Mouse (Mus musculus): ENCODE measurements around the gene Gm20379. TPM values are rescaled to one million over a fixed set of nuclear protein-coding genes. Genes with fewer than 3 reads are reported as not detected.

Gm20379 gene
- polyA plus RNA-seq, 1 experiment from 2014 or later = 0.96 TPM

GRCm38 (mm10) chr13:92296490-92296889 is 9.3 kb upstream of the Gm20379 start:
- Histone ChIP-seq H3K4me2 (ENCODE audit: low read length) (no peak overlapping the region), H3K27ac (ENCODE audit: low read depth, low read length) (no peak overlapping the region), H3K9ac (ENCODE audit: low read depth, low read length) (no peak overlapping the region), H3K4me1 (ENCODE audit: control insufficient read depth, insufficient read depth, low read depth, low read length) (no peaks in the 10 kb centered on the region), H3K4me3 (ENCODE audit: low read length) (no peak overlapping the region), H3K36me3 (ENCODE audit: control insufficient read depth, insufficient read depth, low read length) (0 out of 2 replicates have a peak, but pooled peaks cover 2% of the 10 kb centered on the region), H3K9me3 (ENCODE audit: control insufficient read depth, low read length) (no peaks in the 10 kb centered on the region), H3K27me3 (replicated peaks; ENCODE audit: control insufficient read depth, insufficient read depth, low read length) (no peaks in the 10 kb centered on the region)
- ATAC-seq = no peak
- 95% methylated on average over 4 of the region's 4 CpGs for WGBS

DNA sequence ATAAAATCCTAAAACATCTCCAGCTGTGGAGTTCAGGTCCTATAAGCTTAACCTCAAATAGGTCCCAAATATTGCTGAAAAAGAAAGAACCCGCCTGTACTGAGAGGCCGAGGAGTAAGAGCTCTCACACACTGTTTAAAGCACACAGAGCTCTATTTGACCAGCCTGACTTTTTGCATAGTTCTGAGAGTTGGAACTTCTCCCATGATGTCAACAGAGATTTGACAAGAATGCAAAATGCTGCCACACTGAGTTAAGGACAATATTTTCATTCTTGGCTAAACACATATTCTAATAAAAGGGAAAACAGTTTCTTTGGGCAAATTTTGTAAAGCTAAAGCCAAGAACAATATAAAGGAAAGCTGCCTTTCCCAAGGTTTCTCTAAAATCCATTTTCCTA is 8.8 kb upstream of the Gm20379 start:
- no peak overlapping the region for H3K4me3 ChIP-seq (ENCODE audit: low read length)
- 0 out of 2 replicates have a peak, but pooled peaks cover 2% of the 10 kb centered on the region for H3K36me3 ChIP-seq (ENCODE audit: control insufficient read depth, insufficient read depth, low read length)
- no peak overlapping the region for H3K9ac ChIP-seq (ENCODE audit: low read depth, low read length)
- WGBS = 95% methylated on average over 2 of the region's 2 CpGs
- H3K27me3 ChIP-seq (replicated peaks; ENCODE audit: control insufficient read depth, insufficient read depth, low read length) = no peaks in the 10 kb centered on the region
- no peaks in the 10 kb centered on the region for H3K4me1 ChIP-seq (ENCODE audit: control insufficient read depth, insufficient read depth, low read depth, low read length)
- no peaks in the 10 kb centered on the region for H3K9me3 ChIP-seq (ENCODE audit: control insufficient read depth, low read length)
- no peak overlapping the region for H3K4me2 ChIP-seq (ENCODE audit: low read length)
- H3K27ac ChIP-seq (ENCODE audit: low read depth, low read length) = no peak overlapping the region
- ATAC-seq = no peak

DNA sequence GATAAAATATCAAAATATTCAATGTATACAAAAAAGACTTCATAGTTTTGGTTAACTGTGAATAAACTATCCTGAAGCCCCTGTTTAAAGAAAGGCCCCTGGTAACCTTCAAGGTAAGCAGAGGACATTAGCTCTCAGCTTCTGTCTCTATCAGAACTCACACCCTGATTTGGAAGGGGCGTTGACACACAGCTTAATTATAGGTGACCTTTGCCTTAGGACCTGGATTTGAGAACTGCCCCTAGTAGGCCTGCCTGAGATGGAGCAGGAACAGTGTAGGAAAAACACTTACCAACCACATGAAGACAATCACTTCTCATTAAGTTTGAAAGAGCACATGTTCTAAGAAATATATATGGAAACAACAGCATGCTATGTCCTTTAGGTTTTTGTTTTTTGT is 6.3 kb upstream of the Gm20379 start:
- H3K27ac ChIP-seq (ENCODE audit: low read depth, low read length) = no peak overlapping the region
- no peak overlapping the region for H3K9ac ChIP-seq (ENCODE audit: low read depth, low read length)
- WGBS = 96% methylated on average over 1 of the region's 1 CpGs
- H3K4me1 ChIP-seq (ENCODE audit: control insufficient read depth, insufficient read depth, low read depth, low read length) = no peaks in the 10 kb centered on the region
- no peak for ATAC-seq
- 0 out of 2 replicates have a peak, but pooled peaks cover 2% of the 10 kb centered on the region for H3K36me3 ChIP-seq (ENCODE audit: control insufficient read depth, insufficient read depth, low read length)
- no peaks in the 10 kb centered on the region for H3K27me3 ChIP-seq (replicated peaks; ENCODE audit: control insufficient read depth, insufficient read depth, low read length)
- no peak overlapping the region for H3K4me3 ChIP-seq (ENCODE audit: low read length)
- no peak overlapping the region for H3K4me2 ChIP-seq (ENCODE audit: low read length)
- no peaks in the 10 kb centered on the region for H3K9me3 ChIP-seq (ENCODE audit: control insufficient read depth, low read length)

DNA sequence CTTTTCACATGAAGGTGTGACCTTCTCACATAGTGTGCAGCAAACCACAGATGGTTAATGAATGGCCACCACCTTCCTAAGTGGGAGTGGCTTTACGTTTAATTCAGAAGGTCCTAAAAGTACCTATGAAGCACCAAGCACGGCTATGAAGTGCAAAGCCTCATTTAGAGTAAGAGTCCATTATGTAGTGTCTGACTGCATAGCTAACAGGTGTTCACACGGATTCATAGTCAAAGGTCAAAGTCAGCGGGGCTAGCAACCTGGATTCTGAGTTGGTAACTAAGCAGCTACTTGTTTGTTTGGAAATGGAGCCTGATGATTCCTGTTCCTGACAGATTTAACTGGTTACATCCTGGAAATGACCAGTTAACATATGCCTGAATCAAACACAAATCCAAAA is 4.0 kb upstream of the Gm20379 start:
- 83% methylated on average over 4 of the region's 4 CpGs for WGBS
- no peak overlapping the region for H3K9ac ChIP-seq (ENCODE audit: low read depth, low read length)
- no peak overlapping the region for H3K4me3 ChIP-seq (ENCODE audit: low read length)
- H3K4me2 ChIP-seq (ENCODE audit: low read length) = no peak overlapping the region
- no peak overlapping the region for H3K27ac ChIP-seq (ENCODE audit: low read depth, low read length)
- no peak for ATAC-seq
- H3K27me3 ChIP-seq (replicated peaks; ENCODE audit: control insufficient read depth, insufficient read depth, low read length) = no peaks in the 10 kb centered on the region
- H3K4me1 ChIP-seq (ENCODE audit: control insufficient read depth, insufficient read depth, low read depth, low read length) = no peaks in the 10 kb centered on the region
- no peaks in the 10 kb centered on the region for H3K9me3 ChIP-seq (ENCODE audit: control insufficient read depth, low read length)
- 0 out of 2 replicates have a peak, but pooled peaks cover 2% of the 10 kb centered on the region for H3K36me3 ChIP-seq (ENCODE audit: control insufficient read depth, insufficient read depth, low read length)

DNA sequence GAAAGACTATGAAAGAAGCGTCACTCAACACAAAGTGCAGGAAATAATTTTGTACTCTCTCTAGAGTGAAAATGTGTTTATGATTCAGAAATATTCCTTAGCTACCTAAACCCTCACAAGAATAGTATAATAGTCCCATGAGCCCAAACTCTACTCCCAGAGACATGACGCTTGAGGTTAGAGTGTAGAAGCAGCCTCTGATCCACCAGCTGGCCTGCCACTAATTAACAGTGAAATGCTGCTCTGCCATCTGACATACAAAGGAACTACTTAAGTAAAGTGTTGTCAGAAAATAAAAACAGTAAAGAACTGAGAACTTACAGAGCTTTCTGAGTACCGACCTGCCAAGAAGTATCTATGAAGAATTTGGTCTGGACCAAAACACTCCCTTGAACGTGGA is 3.3 kb upstream of the Gm20379 start:
- no peak overlapping the region for H3K27ac ChIP-seq (ENCODE audit: low read depth, low read length)
- WGBS = 87% methylated on average over 4 of the region's 4 CpGs
- H3K4me2 ChIP-seq (ENCODE audit: low read length) = no peak overlapping the region
- H3K9me3 ChIP-seq (ENCODE audit: control insufficient read depth, low read length) = no peaks in the 10 kb centered on the region
- H3K9ac ChIP-seq (ENCODE audit: low read depth, low read length) = no peak overlapping the region
- no peaks in the 10 kb centered on the region for H3K4me1 ChIP-seq (ENCODE audit: control insufficient read depth, insufficient read depth, low read depth, low read length)
- no peak overlapping the region for H3K4me3 ChIP-seq (ENCODE audit: low read length)
- no peaks in the 10 kb centered on the region for H3K27me3 ChIP-seq (replicated peaks; ENCODE audit: control insufficient read depth, insufficient read depth, low read length)
- H3K36me3 ChIP-seq (ENCODE audit: control insufficient read depth, insufficient read depth, low read length) = 0 out of 2 replicates have a peak, but pooled peaks cover 2% of the 10 kb centered on the region
- ATAC-seq = no peak

DNA sequence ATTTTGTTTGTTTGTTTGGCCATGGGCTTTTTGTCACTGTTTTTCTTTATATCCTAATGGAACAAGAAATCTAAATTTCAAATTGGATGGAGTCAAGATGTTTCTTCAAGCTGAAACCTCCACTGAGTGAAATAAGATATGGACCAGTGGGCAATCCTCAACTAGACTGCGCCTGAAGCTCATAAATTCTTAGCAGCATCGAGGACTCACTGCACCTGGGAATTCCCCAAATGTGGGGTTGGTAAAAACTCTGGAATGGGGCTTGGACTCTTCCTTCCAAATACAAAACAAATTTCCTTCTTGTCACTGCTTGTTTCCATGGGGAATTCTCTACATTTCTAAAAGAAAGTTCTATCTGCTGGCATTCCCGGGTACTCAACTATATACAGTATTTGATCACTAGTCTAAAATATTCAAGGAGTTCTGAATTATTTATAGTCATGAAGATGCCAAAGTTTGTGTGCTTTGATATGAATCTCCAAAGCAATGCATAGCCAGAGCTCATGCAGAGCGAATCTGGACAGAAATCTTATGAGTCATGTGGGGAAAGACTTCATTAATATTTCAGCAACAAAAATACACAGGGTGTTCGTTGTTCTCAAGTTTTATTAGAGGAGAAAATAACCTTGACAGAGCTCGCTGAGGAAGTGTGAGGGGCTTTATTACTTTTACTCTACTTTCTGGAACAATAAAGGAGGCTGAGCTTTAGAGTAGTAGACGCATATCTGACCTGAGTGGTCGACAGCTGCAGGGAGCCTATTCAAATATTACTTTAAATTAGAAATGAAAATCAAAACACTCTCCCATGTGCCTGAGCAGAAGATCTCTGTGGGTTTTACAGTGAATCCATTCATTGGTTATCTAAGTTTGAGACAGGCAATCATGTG is 2.5 kb upstream of the Gm20379 start:
- Histone ChIP-seq H3K9ac (ENCODE audit: low read depth, low read length) (no peak overlapping the region), H3K4me2 (ENCODE audit: low read length) (no peak overlapping the region), H3K27ac (ENCODE audit: low read depth, low read length) (no peak overlapping the region), H3K4me3 (ENCODE audit: low read length) (no peak overlapping the region), H3K9me3 (ENCODE audit: control insufficient read depth, low read length) (no peaks in the 10 kb centered on the region), H3K27me3 (replicated peaks; ENCODE audit: control insufficient read depth, insufficient read depth, low read length) (no peaks in the 10 kb centered on the region), H3K36me3 (ENCODE audit: control insufficient read depth, insufficient read depth, low read length) (0 out of 2 replicates have a peak, but pooled peaks cover 2% of the 10 kb centered on the region), H3K4me1 (ENCODE audit: control insufficient read depth, insufficient read depth, low read depth, low read length) (no peaks in the 10 kb centered on the region)
- WGBS = 76% methylated on average over 8 of the region's 8 CpGs
- ATAC-seq = no peak

- Histone ChIP-seq H3K9ac (ENCODE audit: low read depth, low read length) (no peak overlapping the region), H3K4me2 (ENCODE audit: low read length) (no peak overlapping the region), H3K36me3 (ENCODE audit: control insufficient read depth, insufficient read depth, low read length) (no peaks in the 10 kb centered on the region), H3K4me3 (ENCODE audit: low read length) (no peak overlapping the region), H3K27ac (ENCODE audit: low read depth, low read length) (no peak overlapping the region), H3K27me3 (replicated peaks; ENCODE audit: control insufficient read depth, insufficient read depth, low read length) (no peaks in the 10 kb centered on the region), H3K9me3 (ENCODE audit: control insufficient read depth, low read length) (no peaks in the 10 kb centered on the region), H3K4me1 (ENCODE audit: control insufficient read depth, insufficient read depth, low read depth, low read length) (no peaks in the 10 kb centered on the region)
- ATAC-seq = no peak
- 92% methylated on average over 5 of the region's 5 CpGs for WGBS
Measured at GRCm38 (mm10) chr13:92304291-92304690, 1.5 kb upstream of the Gm20379 start.

DNA sequence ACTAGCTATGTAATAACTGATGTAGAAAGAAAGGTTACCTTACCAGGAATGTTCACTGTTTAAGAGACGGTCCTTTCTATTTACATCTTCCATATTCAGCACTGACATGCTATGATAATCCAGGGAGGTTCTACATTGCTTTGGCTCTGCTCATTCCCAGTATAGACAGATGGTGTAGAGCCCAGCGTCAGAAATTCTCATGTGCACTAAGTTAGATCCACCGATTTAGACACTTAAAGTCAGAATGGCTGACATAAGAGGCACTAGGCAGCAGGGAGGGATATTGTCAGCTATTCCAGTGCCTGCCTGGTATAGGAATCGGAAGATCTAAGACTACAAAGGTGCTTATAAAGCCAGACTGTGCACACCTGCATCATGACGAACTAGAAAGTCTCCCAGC is 8.8 kb downstream of the Gm20379 start:
- no peak for ATAC-seq
- Histone ChIP-seq H3K27ac (ENCODE audit: low read depth, low read length) (no peak overlapping the region), H3K36me3 (ENCODE audit: control insufficient read depth, insufficient read depth, low read length) (no peaks in the 10 kb centered on the region; the same call in 1 of the 2 replicates), H3K4me1 (ENCODE audit: control insufficient read depth, insufficient read depth, low read depth, low read length) (no peaks in the 10 kb centered on the region), H3K9ac (ENCODE audit: low read depth, low read length) (no peak overlapping the region), H3K27me3 (replicated peaks; ENCODE audit: control insufficient read depth, insufficient read depth, low read length) (no peaks in the 10 kb centered on the region), H3K4me3 (ENCODE audit: low read length) (no peak overlapping the region), H3K9me3 (ENCODE audit: control insufficient read depth, low read length) (no peaks in the 10 kb centered on the region), H3K4me2 (ENCODE audit: low read length) (no peak overlapping the region)
- WGBS = 94% methylated on average over 5 of the region's 5 CpGs

- Histone ChIP-seq H3K9me3 (ENCODE audit: control insufficient read depth, low read length) (no peaks in the 10 kb centered on the region), H3K9ac (ENCODE audit: low read depth, low read length) (no peak overlapping the region), H3K4me2 (ENCODE audit: low read length) (no peak overlapping the region), H3K27ac (ENCODE audit: low read depth, low read length) (no peak overlapping the region), H3K27me3 (replicated peaks; ENCODE audit: control insufficient read depth, insufficient read depth, low read length) (no peaks in the 10 kb centered on the region), H3K4me1 (ENCODE audit: control insufficient read depth, insufficient read depth, low read depth, low read length) (no peaks in the 10 kb centered on the region), H3K4me3 (ENCODE audit: low read length) (no peak overlapping the region), H3K36me3 (ENCODE audit: control insufficient read depth, insufficient read depth, low read length) (0 out of 2 replicates have a peak, but pooled peaks cover 2% of the 10 kb centered on the region)
- ATAC-seq = no peak
- WGBS = 91% methylated on average over 5 of the region's 5 CpGs
Measured at GRCm38 (mm10) chr13:92320770-92321169, 15.0 kb downstream of the Gm20379 start.
